Mouse (Mus musculus) limb, embryonic 11.5 days (tissue): ENCODE data around the gene Mapkap1. TPM values are rescaled to one million over a fixed set of nuclear protein-coding genes. Genes with fewer than 3 reads are reported as not detected.

Experiments used
- ATAC-seq: fragments of 200-750 bp; cut with Nextera tagmentation; 2 replicates; pipeline ENCODE4 v1.8.0; 2017; ENCODE audit warnings: low read depth; ENCODE audit not compliant: insufficient number of reproducible peaks, low FRiP score, low TSS enrichment
- DNase-seq: peaks from one replicate; pipeline ENCODE4 v3.0.0-alpha.2; 2015; ENCODE audit warnings: low spot score
- H3K27ac ChIP-seq: fragments of 300-500 bp; sonication (generic); replicated peaks from 2 replicates; pipeline ENCODE4 v1.5.1; 2014; ENCODE audit warnings: low read depth, mild to moderate bottlenecking, low read length
- H3K27me3 ChIP-seq: fragments of 300-500 bp; sonication (generic); 2 replicates; pipeline ENCODE4 v1.6.1; 2014; ENCODE audit warnings: mild to moderate bottlenecking, low read length, mixed read lengths; ENCODE audit not compliant: control insufficient read depth, insufficient read depth
- H3K36me3 ChIP-seq: fragments of 300-500 bp; sonication (generic); 2 replicates; pipeline ENCODE4 v1.6.1; 2014; ENCODE audit warnings: mild to moderate bottlenecking, low read length, moderate library complexity, mixed read lengths; ENCODE audit not compliant: control insufficient read depth, insufficient read depth
- H3K4me1 ChIP-seq: fragments of 300-500 bp; sonication (generic); 2 replicates; pipeline ENCODE4 v1.6.1; 2014; ENCODE audit warnings: low read length, mixed read lengths; ENCODE audit not compliant: control insufficient read depth, insufficient read depth
- H3K4me2 ChIP-seq: fragments of 300-500 bp; sonication (generic); 2 replicates; pipeline ENCODE4 v1.6.1; 2014; ENCODE audit warnings: low read depth, mild to moderate bottlenecking, moderate library complexity; ENCODE audit not compliant: severe bottlenecking
- H3K4me3 ChIP-seq: fragments of 300-500 bp; sonication (generic); 2 replicates; pipeline ENCODE4 v1.5.1; 2014; ENCODE audit warnings: low read depth, low read length
- H3K9ac ChIP-seq: fragments of 300-500 bp; sonication (generic); 2 replicates; pipeline ENCODE4 v1.6.1; 2014; ENCODE audit warnings: mild to moderate bottlenecking, low read length
- H3K9me3 ChIP-seq: fragments of 300-500 bp; sonication (generic); 2 replicates; pipeline ENCODE4 v1.6.1; 2016; ENCODE audit warnings: low read length; ENCODE audit not compliant: control insufficient read depth
- WGBS: fragments of 180-500 bp; shearing (Covaris S2); extraction: QIAGEN DNeasy Blood & Tissue Kit; methylation state at CpG from one replicate; pipeline ENCODE4 v1.1.7; 2014; 5-methylcytosine and 5-hydroxymethylcytosine counted together
- polyA plus RNA-seq: library from polyadenylated mRNA; unstranded; fragments of >200 nt; fragmentation: Nextera tagmentation; extraction: Ambion mirVana; gene quantifications from 2 replicates; pipeline ENCODE4 v1.2.1, GENCODE M21; 2014

Mapkap1 gene
- polyA plus RNA-seq, 1 experiment from 2014 or later = 94.7 TPM

GRCm38 (mm10) chr2:34635249-34636165 lies 228.9 kb downstream of the Mapkap1 start:
- ATAC-seq = no peak
- Histone ChIP-seq H3K27me3 (no peaks in the 10 kb centered on the region), H3K4me3 (no peak overlapping the region), H3K9me3 (no peaks in the 10 kb centered on the region), H3K9ac (no peak overlapping the region), H3K4me2 (no peak overlapping the region), H3K36me3 (no peaks in the 10 kb centered on the region), H3K27ac (no peak overlapping the region), H3K4me1 (peaks cover 3% of the 10 kb centered on the region; the same call in 1 of the 2 replicates)
- WGBS = 82% methylated on average over 14 of the region's 14 CpGs
- DNase-seq = no peak

GRCm38 (mm10) chr2:34638955-34639650 lies 232.5 kb downstream of the Mapkap1 start:
- H3K27ac ChIP-seq = no peak overlapping the region
- peak overlapping the region; percentile 27; the same call in 1 of the 2 replicates for H3K9ac ChIP-seq
- ATAC-seq (no peak; the same call in 1 of the 2 replicates), DNase-seq (peak; percentile 92)
- H3K4me1 ChIP-seq = peaks cover 3% of the 10 kb centered on the region; the same call in 1 of the 2 replicates
- no peaks in the 10 kb centered on the region for H3K36me3 ChIP-seq
- WGBS = 18% methylated on average over 37 of the region's 37 CpGs
- H3K4me3 ChIP-seq = peak overlapping the region; percentile 28
- peak overlapping the region; percentile 75 for H3K4me2 ChIP-seq
- no peaks in the 10 kb centered on the region for H3K27me3 ChIP-seq
- no peaks in the 10 kb centered on the region for H3K9me3 ChIP-seq

- Histone ChIP-seq H3K4me1 (peaks cover 3% of the 10 kb centered on the region; the same call in 1 of the 2 replicates), H3K4me2 (no peak overlapping the region), H3K27me3 (no peaks in the 10 kb centered on the region), H3K27ac (no peak overlapping the region), H3K9ac (no peak overlapping the region), H3K36me3 (no peaks in the 10 kb centered on the region), H3K4me3 (no peak overlapping the region), H3K9me3 (no peaks in the 10 kb centered on the region)
- DNase-seq (no peak), ATAC-seq (no peak)
- 67% methylated on average over 5 of the region's 5 CpGs for WGBS
These were observed 233.2 kb downstream of the Mapkap1 start for GRCm38 (mm10) chr2:34639725-34640124.

- ATAC-seq (no peak), DNase-seq (peak; percentile 72)
- Histone ChIP-seq H3K4me2 (no peak overlapping the region), H3K4me3 (no peak overlapping the region), H3K27ac (no peak overlapping the region), H3K9me3 (no peaks in the 10 kb centered on the region), H3K4me1 (peaks cover 5% of the 10 kb centered on the region; the same call in 1 of the 2 replicates), H3K36me3 (no peaks in the 10 kb centered on the region), H3K9ac (no peak overlapping the region), H3K27me3 (no peaks in the 10 kb centered on the region)
- WGBS = 32% methylated on average over 2 of the region's 2 CpGs
These were observed 235.8 kb downstream of the Mapkap1 start for GRCm38 (mm10) chr2:34642351-34642750.

GRCm38 (mm10) chr2:34644571-34645526 lies 238.3 kb downstream of the Mapkap1 start:
- Histone ChIP-seq H3K27ac (no peak overlapping the region), H3K4me3 (no peak overlapping the region), H3K27me3 (no peaks in the 10 kb centered on the region), H3K36me3 (no peaks in the 10 kb centered on the region), H3K4me2 (no peak overlapping the region), H3K4me1 (0 out of 2 replicates have a peak, but pooled peaks cover 2% of the 10 kb centered on the region), H3K9me3 (no peaks in the 10 kb centered on the region), H3K9ac (no peak overlapping the region)
- DNase-seq (peak; percentile 47), ATAC-seq (no peak)
- 33% methylated on average over 22 of the region's 22 CpGs for WGBS

GRCm38 (mm10) chr2:34645851-34646540 lies 239.4 kb downstream of the Mapkap1 start:
- ATAC-seq (peak; percentile 54), DNase-seq (peak; percentile 82)
- Histone ChIP-seq H3K27me3 (no peaks in the 10 kb centered on the region), H3K4me3 (peak overlapping the region; percentile 26), H3K9me3 (no peaks in the 10 kb centered on the region), H3K4me1 (0 out of 2 replicates have a peak, but pooled peaks cover 2% of the 10 kb centered on the region), H3K27ac (no peak overlapping the region), H3K4me2 (peak overlapping the region; percentile 62), H3K36me3 (no peaks in the 10 kb centered on the region), H3K9ac (no peak overlapping the region)
- WGBS = 14% methylated on average over 21 of the region's 21 CpGs

GRCm38 (mm10) chr2:34646541-34646865 lies 239.9 kb downstream of the Mapkap1 start:
- no peaks in the 10 kb centered on the region for H3K9me3 ChIP-seq

More at GRCm38 (mm10) chr2:34646541-34646865, 239.9 kb downstream of the Mapkap1 start:
- no peaks in the 10 kb centered on the region for H3K27me3 ChIP-seq
- DNase-seq (no peak), ATAC-seq (peak; percentile 70; the same call in 1 of the 2 replicates)
- H3K4me1 ChIP-seq = 0 out of 2 replicates have a peak, but pooled peaks cover 2% of the 10 kb centered on the region
- H3K9ac ChIP-seq = no peak overlapping the region
- no peaks in the 10 kb centered on the region for H3K36me3 ChIP-seq
- H3K27ac ChIP-seq = no peak overlapping the region
- H3K4me2 ChIP-seq = peak overlapping the region; percentile 62
- 10% methylated on average over 5 of the region's 5 CpGs for WGBS
- H3K4me3 ChIP-seq = peak overlapping the region; percentile 26
